Mouse (Mus musculus) erythroblast, adult 5-6 weeks (primary cell): ENCODE results near the gene Recql. TPM values are rescaled to one million over a fixed set of nuclear protein-coding genes. Genes with fewer than 3 reads are reported as not detected.

Experiments
- total RNA-seq, 2 experiments: library from RNA; stranded (forward) in 1 of 2; stranded (reverse) in 1 of 2; fragments of 150-400 nt in 1 of 2; fragments of 200-764, 138-1000 nt in 1 of 2; gene quantifications; 2 replicates each; pipeline versions ENCODE4 v1.2.3 to v1.2.4; 2015 to 2017; ENCODE audit warnings: low replicate concordance in 2 of 2

The Recql gene
- total RNA-seq, 2 experiments from 2014 or later, result 2.7 to 8.8 TPM

Other genes with a start within 250 kb of the Recql start
- gene Slco1a6, start 178.6 kb downstream of the Recql start, total RNA-seq (2015; ENCODE audit: low replicate concordance), result not detected in 2 replicates
- gene Slco1a6, start 178.6 kb downstream of the Recql start, total RNA-seq (2017; ENCODE audit: low replicate concordance), result 7.4 TPM in 1 of 2 replicates, not detected in the other
- not detected in 2 replicates for gene Iapp, start 88.7 kb downstream of the Recql start, total RNA-seq (2015; ENCODE audit: low replicate concordance)
- not detected in 2 replicates for gene Iapp, start 88.7 kb downstream of the Recql start, total RNA-seq (2017; ENCODE audit: low replicate concordance)
- gene Slco1a5, start 64.1 kb downstream of the Recql start, total RNA-seq (2015; ENCODE audit: low replicate concordance), result not detected in 2 replicates
- gene Slco1a5, start 64.1 kb downstream of the Recql start, total RNA-seq (2017; ENCODE audit: low replicate concordance), result not detected in 2 replicates
- 3.3 and 3.6 TPM in 2 replicates for gene Pyroxd1, start 41.4 kb downstream of the Recql start, total RNA-seq (2015; ENCODE audit: low replicate concordance)
- gene Pyroxd1, start 41.4 kb downstream of the Recql start, total RNA-seq (2017; ENCODE audit: low replicate concordance), result 0.70 and 2.6 TPM in 2 replicates
- gene Golt1b, start 134 bp upstream of the Recql start, total RNA-seq (2015; ENCODE audit: low replicate concordance), result 6.3 and 13.2 TPM in 2 replicates
- gene Golt1b, start 134 bp upstream of the Recql start, total RNA-seq (2017; ENCODE audit: low replicate concordance), result 9.1 and 10.7 TPM in 2 replicates
- gene Spx, start 26.4 kb upstream of the Recql start, total RNA-seq (2015; ENCODE audit: low replicate concordance), result not detected in 2 replicates
- 1.8 TPM in 1 of 2 replicates, not detected in the other for gene Spx, start 26.4 kb upstream of the Recql start, total RNA-seq (2017; ENCODE audit: low replicate concordance)
- not detected in 2 replicates for gene Gys2, start 86.0 kb upstream of the Recql start, total RNA-seq (2015; ENCODE audit: low replicate concordance)
- gene Gys2, start 86.0 kb upstream of the Recql start, total RNA-seq (2017; ENCODE audit: low replicate concordance), result not detected in 2 replicates
- gene Ldhb, start 120.9 kb upstream of the Recql start, total RNA-seq (2015; ENCODE audit: low replicate concordance), result 6.3 and 12.3 TPM in 2 replicates
- gene Ldhb, start 120.9 kb upstream of the Recql start, total RNA-seq (2017; ENCODE audit: low replicate concordance), result 6.0 and 11.8 TPM in 2 replicates
- gene Kcnj8, start 184.5 kb upstream of the Recql start, total RNA-seq (2015; ENCODE audit: low replicate concordance), result not detected in 2 replicates
- gene Kcnj8, start 184.5 kb upstream of the Recql start, total RNA-seq (2017; ENCODE audit: low replicate concordance), result not detected in 2 replicates